Mouse (Mus musculus): Measurements from ENCODE around the gene Ak7. TPM values are rescaled to one million over a fixed set of nuclear protein-coding genes. Genes with fewer than 3 reads are reported as not detected.
A peak's percentile ranks its signal among the peaks of the same experiment; 100 is the strongest.

The Ak7 gene
- polyA plus RNA-seq, 1 experiment from 2014 or later: 0.16 TPM

DNA sequence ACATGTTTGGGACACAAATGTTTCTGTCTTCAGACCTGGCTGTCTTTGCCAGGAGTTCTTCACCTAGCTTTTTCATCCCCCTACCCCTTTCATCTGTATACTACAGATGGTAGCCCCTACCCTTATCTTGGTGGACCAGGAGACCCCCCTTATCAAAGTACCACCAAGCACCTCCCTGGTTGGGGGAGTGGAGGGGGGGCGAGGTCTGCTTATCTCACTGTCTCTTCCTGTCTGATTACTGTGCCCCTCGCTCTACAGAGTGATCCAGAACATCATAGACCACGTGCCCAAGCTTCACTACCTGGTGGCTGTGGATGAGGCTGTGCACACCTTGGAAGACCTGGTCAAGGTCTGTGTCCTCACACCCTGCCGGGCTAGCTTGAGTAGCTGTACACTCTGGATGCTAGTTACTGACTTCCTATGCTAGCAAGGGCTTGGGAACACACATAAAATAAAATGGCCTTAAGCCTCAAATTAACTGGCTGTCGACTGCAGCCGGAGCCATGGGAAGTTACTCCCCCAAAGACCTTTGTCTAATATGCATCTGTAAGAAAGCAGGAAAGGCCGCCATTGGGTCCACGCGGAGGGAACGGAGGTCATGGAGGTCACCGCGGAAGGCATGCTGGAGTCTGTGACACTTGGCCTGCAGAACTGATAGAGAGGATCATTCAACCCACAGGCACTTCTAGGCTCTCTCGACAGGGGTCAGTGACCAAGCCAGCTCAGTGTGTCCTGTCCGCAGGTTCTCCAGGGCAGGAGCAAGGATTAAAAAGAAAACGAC, 32.7 kb downstream of the Ak7 start:
- Histone ChIP-seq H3K36me3 (ENCODE audit: control insufficient read depth, insufficient read depth, low read length) (no peaks in the 10 kb centered on the region), H3K4me2 (no peak overlapping the region), H3K27ac (ENCODE audit: low read depth, low read length) (no peak overlapping the region), H3K9me3 (ENCODE audit: control insufficient read depth, low read length) (no peaks in the 10 kb centered on the region), H3K9ac (ENCODE audit: low read length) (no peak overlapping the region), H3K4me1 (ENCODE audit: control insufficient read depth, insufficient read depth, low read length) (no peaks in the 10 kb centered on the region), H3K4me3 (ENCODE audit: low read depth, low read length) (no peak overlapping the region), H3K27me3 (ENCODE audit: control insufficient read depth, insufficient read depth, low read length) (no peaks in the 10 kb centered on the region)
- ATAC-seq (ENCODE audit: low FRiP score) (no peak), DNase-seq (ENCODE audit: low spot score, missing footprints) (no peak)
- 77% methylated on average over 15 of the region's 15 CpGs for WGBS

DNA sequence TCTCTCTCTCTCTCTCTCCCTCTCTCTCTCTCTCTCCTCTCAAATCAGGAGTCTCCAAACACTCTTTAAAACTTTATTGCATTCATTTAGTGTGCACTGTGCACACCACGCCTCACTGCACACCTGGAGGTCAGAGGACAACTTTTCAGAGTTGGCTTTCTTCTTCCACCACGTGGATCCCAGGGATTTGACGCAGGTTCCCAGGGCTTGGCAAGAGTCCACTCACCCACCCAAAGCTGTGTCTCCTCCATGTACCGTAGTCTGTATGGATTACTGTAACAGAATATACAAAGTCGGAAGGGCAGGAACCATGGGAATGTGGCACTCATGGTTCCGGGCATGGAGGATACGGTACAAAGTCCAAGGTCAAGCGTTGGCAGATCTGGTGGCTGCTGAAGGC, 33.9 kb downstream of the Ak7 start:
- 95% methylated on average over 8 of the region's 8 CpGs for WGBS

DNA sequence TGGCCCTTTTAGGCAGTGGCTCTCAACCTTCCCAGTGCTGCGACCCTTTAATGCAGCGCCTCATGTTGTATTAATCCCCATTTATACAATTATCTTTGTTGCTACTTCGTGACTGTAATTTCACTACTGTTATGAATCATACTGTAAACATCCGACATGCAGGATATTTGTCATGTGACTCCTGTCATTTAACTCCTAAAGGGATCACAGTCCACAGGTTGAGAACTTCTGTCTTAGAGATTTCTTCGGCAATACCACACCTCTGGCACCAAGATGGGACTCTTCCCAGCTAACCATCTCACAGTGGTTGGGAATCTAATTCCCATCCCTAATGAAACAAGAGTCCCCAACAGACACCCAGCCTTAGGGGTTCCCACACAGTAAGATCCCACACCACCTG, 42.3 kb downstream of the Ak7 start:
- ATAC-seq (ENCODE audit: low FRiP score) (no peak), DNase-seq (ENCODE audit: low spot score, missing footprints) (no peak)
- H3K4me2 ChIP-seq: no peak overlapping the region
- H3K9me3 ChIP-seq (ENCODE audit: control insufficient read depth, low read length): no peaks in the 10 kb centered on the region
- WGBS: 88% methylated on average over 5 of the region's 5 CpGs
- H3K36me3 ChIP-seq (ENCODE audit: control insufficient read depth, insufficient read depth, low read length): no peaks in the 10 kb centered on the region
- H3K4me3 ChIP-seq (ENCODE audit: low read depth, low read length): no peak overlapping the region
- H3K4me1 ChIP-seq (ENCODE audit: control insufficient read depth, insufficient read depth, low read length): no peaks in the 10 kb centered on the region
- H3K9ac ChIP-seq (ENCODE audit: low read length): no peak overlapping the region
- H3K27me3 ChIP-seq (ENCODE audit: control insufficient read depth, insufficient read depth, low read length): no peaks in the 10 kb centered on the region
- H3K27ac ChIP-seq (ENCODE audit: low read depth, low read length): no peak overlapping the region

More for the DNA sequence above, 33.9 kb downstream of the Ak7 start:
- DNase-seq (ENCODE audit: low spot score, missing footprints) (no peak), ATAC-seq (ENCODE audit: low FRiP score) (no peak)
- Histone ChIP-seq H3K4me2 (no peak overlapping the region), H3K4me1 (ENCODE audit: control insufficient read depth, insufficient read depth, low read length) (no peaks in the 10 kb centered on the region), H3K27ac (ENCODE audit: low read depth, low read length) (no peak overlapping the region), H3K36me3 (ENCODE audit: control insufficient read depth, insufficient read depth, low read length) (no peaks in the 10 kb centered on the region), H3K4me3 (ENCODE audit: low read depth, low read length) (no peak overlapping the region), H3K27me3 (ENCODE audit: control insufficient read depth, insufficient read depth, low read length) (no peaks in the 10 kb centered on the region), H3K9ac (ENCODE audit: low read length) (no peak overlapping the region), H3K9me3 (ENCODE audit: control insufficient read depth, low read length) (no peaks in the 10 kb centered on the region)

DNA sequence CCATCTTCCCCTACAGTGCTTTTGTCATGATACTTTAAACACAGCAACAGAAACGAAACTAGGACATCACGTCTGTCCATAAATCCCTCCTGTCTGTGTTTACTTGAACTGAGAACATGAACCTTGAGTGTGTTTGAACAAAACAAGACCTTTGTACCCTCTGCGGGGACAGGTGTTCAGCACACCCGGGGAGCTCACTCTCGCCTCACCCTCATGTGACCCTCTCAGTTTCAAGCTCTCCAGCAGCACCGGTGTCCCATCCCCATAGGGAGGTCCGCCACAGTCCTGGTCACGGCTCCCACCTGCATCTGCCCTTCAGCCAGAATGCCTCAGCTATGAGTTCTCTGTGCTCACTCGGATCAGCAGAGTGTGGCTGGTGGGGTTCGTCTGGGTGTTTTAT, 48.0 kb downstream of the Ak7 start:
- Histone ChIP-seq H3K9me3 (ENCODE audit: control insufficient read depth, low read length) (no peaks in the 10 kb centered on the region), H3K4me3 (ENCODE audit: low read depth, low read length) (no peak overlapping the region), H3K27me3 (ENCODE audit: control insufficient read depth, insufficient read depth, low read length) (no peaks in the 10 kb centered on the region), H3K36me3 (ENCODE audit: control insufficient read depth, insufficient read depth, low read length) (no peaks in the 10 kb centered on the region), H3K4me2 (no peak overlapping the region), H3K4me1 (ENCODE audit: control insufficient read depth, insufficient read depth, low read length) (peaks cover 5% of the 10 kb centered on the region), H3K27ac (ENCODE audit: low read depth, low read length) (no peak overlapping the region), H3K9ac (ENCODE audit: low read length) (no peak overlapping the region)
- DNase-seq (ENCODE audit: low spot score, missing footprints): no peak
- 93% methylated on average over 10 of the region's 10 CpGs for WGBS
- ATAC-seq (ENCODE audit: low FRiP score): no peak

DNA sequence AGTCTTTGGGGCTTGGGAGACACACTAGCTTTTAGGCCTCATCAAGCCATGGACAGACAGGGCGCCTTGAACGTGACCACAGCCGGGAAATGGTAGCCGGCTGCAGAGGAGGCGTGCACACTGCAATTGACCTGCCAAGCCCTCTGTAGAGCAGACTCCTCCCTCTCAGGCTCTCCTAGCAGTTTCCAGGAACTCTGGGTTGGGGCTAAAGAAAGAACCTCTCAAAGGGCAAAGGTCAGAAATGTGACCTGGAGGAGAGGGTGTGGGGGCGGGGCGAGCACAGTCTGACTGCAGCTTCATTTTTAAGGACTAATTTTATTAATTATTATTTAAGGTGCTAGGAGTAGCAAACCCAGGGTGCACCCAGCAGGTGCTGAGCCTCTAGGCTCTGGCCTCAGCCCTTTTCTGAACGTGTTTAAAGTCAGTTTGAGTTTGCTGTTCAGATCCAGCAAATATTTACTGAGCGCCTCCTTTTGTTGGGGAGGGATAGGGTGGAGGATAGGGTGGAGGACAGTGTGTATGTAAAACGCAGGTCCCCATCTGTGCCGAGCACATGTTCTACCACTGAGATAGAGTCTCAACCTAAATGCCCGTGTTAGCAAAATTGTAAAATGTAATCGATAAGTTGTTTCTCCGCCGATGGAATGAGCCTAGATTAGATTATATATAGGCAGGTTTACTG, 52.2 kb downstream of the Ak7 start:
- peak overlapping the region; percentile 25; the same call in 1 of the 2 replicates for H3K27ac ChIP-seq (ENCODE audit: low read depth, low read length)
- H3K4me3 ChIP-seq (ENCODE audit: low read depth, low read length): no peak overlapping the region
- H3K9me3 ChIP-seq (ENCODE audit: control insufficient read depth, low read length): no peaks in the 10 kb centered on the region
- peaks cover 5% of the 10 kb centered on the region for H3K4me1 ChIP-seq (ENCODE audit: control insufficient read depth, insufficient read depth, low read length)
- 45% methylated on average over 15 of the region's 15 CpGs for WGBS
- H3K4me2 ChIP-seq: no peak overlapping the region
- ATAC-seq (ENCODE audit: low FRiP score) (peak; percentile 76), DNase-seq (ENCODE audit: low spot score, missing footprints) (no peak)
- no peaks in the 10 kb centered on the region for H3K27me3 ChIP-seq (ENCODE audit: control insufficient read depth, insufficient read depth, low read length)
- H3K36me3 ChIP-seq (ENCODE audit: control insufficient read depth, insufficient read depth, low read length): no peaks in the 10 kb centered on the region
- no peak overlapping the region for H3K9ac ChIP-seq (ENCODE audit: low read length)

DNA sequence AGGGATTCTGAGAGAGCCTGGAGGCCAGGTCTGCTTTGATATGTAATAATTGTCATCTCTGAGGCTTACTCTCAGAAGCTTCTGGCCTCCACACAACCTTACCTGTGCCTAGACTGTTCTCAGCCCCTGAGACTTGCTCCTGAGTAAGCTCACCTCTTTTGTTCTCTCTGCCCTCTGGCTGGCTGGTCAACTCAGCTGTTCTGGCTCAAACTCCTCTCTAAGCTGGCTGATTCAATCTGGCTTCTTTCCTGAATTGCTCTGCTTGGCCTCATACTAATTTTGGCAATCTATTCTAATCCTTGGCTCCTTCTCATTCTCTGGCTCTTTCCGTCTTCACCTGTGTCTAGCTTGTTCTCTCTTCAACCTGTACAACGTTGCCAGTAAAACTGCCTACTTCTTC, 53.1 kb downstream of the Ak7 start:
- WGBS: 85% methylated on average over 2 of the region's 2 CpGs

DNA sequence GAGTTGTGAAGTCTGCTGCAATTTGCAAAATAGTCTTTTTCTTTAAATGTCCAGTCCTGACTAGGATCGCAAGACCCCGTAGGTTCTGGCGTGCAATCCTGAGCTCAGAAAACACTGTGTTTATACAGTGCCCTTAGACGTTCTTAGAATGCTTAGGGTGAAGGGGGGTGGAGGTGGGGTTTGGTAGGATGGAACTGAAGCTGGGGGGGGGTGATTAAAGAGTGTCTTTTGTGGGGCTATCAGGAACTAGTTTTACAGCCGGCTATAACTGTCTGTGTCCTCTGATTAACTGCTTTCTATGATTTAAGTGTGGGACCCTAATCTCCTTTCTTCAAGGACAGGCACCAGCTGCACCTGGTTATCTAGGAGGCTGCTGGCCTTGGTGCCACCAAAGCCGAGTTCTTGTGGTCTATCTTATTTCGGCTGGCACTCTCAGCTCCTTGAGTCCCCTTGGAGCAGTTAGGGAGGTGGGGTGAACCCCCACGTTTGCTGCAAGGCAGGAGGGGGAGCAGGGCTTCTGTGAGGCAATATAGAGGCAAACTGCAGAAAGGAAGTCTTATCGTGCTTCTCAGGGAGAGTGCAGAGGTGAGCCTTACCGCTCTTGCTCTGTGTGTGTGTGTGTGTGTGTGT, 54.2 kb downstream of the Ak7 start:
- Histone ChIP-seq H3K27me3 (ENCODE audit: control insufficient read depth, insufficient read depth, low read length) (no peaks in the 10 kb centered on the region), H3K9me3 (ENCODE audit: control insufficient read depth, low read length) (no peaks in the 10 kb centered on the region), H3K4me1 (ENCODE audit: control insufficient read depth, insufficient read depth, low read length) (peaks cover 5% of the 10 kb centered on the region), H3K9ac (ENCODE audit: low read length) (no peak overlapping the region), H3K36me3 (ENCODE audit: control insufficient read depth, insufficient read depth, low read length) (no peaks in the 10 kb centered on the region), H3K27ac (ENCODE audit: low read depth, low read length) (no peak overlapping the region), H3K4me3 (ENCODE audit: low read depth, low read length) (no peak overlapping the region), H3K4me2 (no peak overlapping the region)
- no peak for ATAC-seq (ENCODE audit: low FRiP score)
- DNase-seq (ENCODE audit: low spot score, missing footprints): no peak
- 72% methylated on average over 10 of the region's 10 CpGs for WGBS

More for the DNA sequence above, 53.1 kb downstream of the Ak7 start:
- no peak overlapping the region for H3K9ac ChIP-seq (ENCODE audit: low read length)
- peaks cover 5% of the 10 kb centered on the region for H3K4me1 ChIP-seq (ENCODE audit: control insufficient read depth, insufficient read depth, low read length)
- H3K27me3 ChIP-seq (ENCODE audit: control insufficient read depth, insufficient read depth, low read length): no peaks in the 10 kb centered on the region
- ATAC-seq (ENCODE audit: low FRiP score): no peak
- no peak overlapping the region for H3K4me2 ChIP-seq
- H3K36me3 ChIP-seq (ENCODE audit: control insufficient read depth, insufficient read depth, low read length): no peaks in the 10 kb centered on the region
- no peak for DNase-seq (ENCODE audit: low spot score, missing footprints)
- H3K4me3 ChIP-seq (ENCODE audit: low read depth, low read length): no peak overlapping the region
- no peaks in the 10 kb centered on the region for H3K9me3 ChIP-seq (ENCODE audit: control insufficient read depth, low read length)
- no peak overlapping the region for H3K27ac ChIP-seq (ENCODE audit: low read depth, low read length)

DNA sequence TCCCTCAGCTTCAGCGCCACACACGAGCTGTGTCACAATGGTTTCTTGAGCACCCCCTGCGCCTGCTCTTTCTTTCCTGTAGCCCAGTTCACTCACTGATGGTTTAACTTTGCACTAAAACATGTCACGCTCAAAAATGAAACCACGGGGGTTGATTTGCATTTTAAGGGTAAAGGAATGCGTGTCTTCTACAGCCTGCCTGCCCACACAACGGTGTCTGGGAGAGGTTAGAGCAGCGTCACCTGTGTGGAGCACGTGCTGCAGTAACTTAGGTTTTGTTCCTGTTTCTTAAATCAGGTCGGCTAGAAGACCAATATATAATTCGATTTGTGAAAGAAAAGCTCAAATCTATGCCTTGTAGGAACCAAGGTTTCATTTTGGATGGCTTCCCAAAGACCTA, 55.4 kb downstream of the Ak7 start:
- no peak overlapping the region for H3K9ac ChIP-seq (ENCODE audit: low read length)
- no peaks in the 10 kb centered on the region for H3K36me3 ChIP-seq (ENCODE audit: control insufficient read depth, insufficient read depth, low read length)
- no peak overlapping the region for H3K4me3 ChIP-seq (ENCODE audit: low read depth, low read length)
- peaks cover 5% of the 10 kb centered on the region for H3K4me1 ChIP-seq (ENCODE audit: control insufficient read depth, insufficient read depth, low read length)
- no peak for ATAC-seq (ENCODE audit: low FRiP score)
- no peak for DNase-seq (ENCODE audit: low spot score, missing footprints)
- no peak overlapping the region for H3K4me2 ChIP-seq
- no peaks in the 10 kb centered on the region for H3K9me3 ChIP-seq (ENCODE audit: control insufficient read depth, low read length)
- H3K27me3 ChIP-seq (ENCODE audit: control insufficient read depth, insufficient read depth, low read length): no peaks in the 10 kb centered on the region
- 70% methylated on average over 11 of the region's 11 CpGs for WGBS
- H3K27ac ChIP-seq (ENCODE audit: low read depth, low read length): no peak overlapping the region

DNA sequence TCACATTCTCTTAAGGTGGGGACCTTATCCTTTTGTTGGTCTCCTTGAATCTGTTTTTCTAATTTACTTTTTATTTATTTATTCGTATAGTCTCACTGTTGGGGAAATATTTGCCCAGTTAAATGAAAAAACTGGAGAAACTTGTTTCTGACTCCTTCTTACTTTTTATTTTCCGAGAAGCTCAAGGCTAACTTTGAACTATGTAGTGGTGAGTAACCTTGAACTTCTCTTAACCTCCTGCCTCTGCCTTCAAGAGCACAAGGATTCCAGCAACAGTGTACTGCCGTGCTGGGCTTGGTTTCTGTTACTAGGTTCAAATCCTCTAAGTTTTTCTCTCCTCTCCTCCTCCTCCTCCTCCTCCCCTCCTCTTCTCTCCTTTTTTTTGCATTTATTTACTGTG, 55.9 kb downstream of the Ak7 start:
- Histone ChIP-seq H3K9me3 (ENCODE audit: control insufficient read depth, low read length) (no peaks in the 10 kb centered on the region), H3K9ac (ENCODE audit: low read length) (no peak overlapping the region), H3K4me2 (no peak overlapping the region), H3K4me1 (ENCODE audit: control insufficient read depth, insufficient read depth, low read length) (peaks cover 5% of the 10 kb centered on the region), H3K4me3 (ENCODE audit: low read depth, low read length) (no peak overlapping the region), H3K36me3 (ENCODE audit: control insufficient read depth, insufficient read depth, low read length) (no peaks in the 10 kb centered on the region), H3K27me3 (ENCODE audit: control insufficient read depth, insufficient read depth, low read length) (no peaks in the 10 kb centered on the region), H3K27ac (ENCODE audit: low read depth, low read length) (no peak overlapping the region)
- DNase-seq (ENCODE audit: low spot score, missing footprints) (no peak), ATAC-seq (ENCODE audit: low FRiP score) (no peak)
- WGBS: 78% methylated on average over 3 of the region's 3 CpGs

Measured in midbrain, embryonic 11.5 days (tissue).